8 mouse cellular contexts compared by ENCODE assay signal in genomic region chr4:97418616-97419015, GRCm38 (mm10).
DNase-seq lines count a peak whose midpoint lies in the region; ATAC-seq lines count a peak whose summit lies in the region.

No protein-coding gene starts in this region.

- 0 out of 2 replicates have a peak overlapping the region, but pooled peaks have one; percentile 14 for H3K27ac ChIP-seq in forebrain, embryonic 15.5 days (replicated peaks)
- no peak overlapping the region for H3K27ac ChIP-seq in hindbrain, embryonic 11.5 days (ENCODE audit: low read depth, low read length)
- H3K27ac ChIP-seq in neural tube, embryonic 12.5 days = no peak overlapping the region

- no peak overlapping the region for H3K4me2 ChIP-seq in forebrain, embryonic 15.5 days (replicated peaks)
- no peak overlapping the region for H3K4me2 ChIP-seq in hindbrain, embryonic 11.5 days (replicated peaks; ENCODE audit: low read depth, low read length)
- H3K4me2 ChIP-seq in neural tube, embryonic 12.5 days (replicated peaks) = no peak overlapping the region

- peak; percentile 79 for ATAC-seq in forebrain, embryonic 15.5 days (replicated peaks)
- peak; percentile 82 for ATAC-seq in hindbrain, embryonic 11.5 days (ENCODE audit: low FRiP score)
- peak; percentile 90 for ATAC-seq in neural tube, embryonic 12.5 days (ENCODE audit: low FRiP score, low read depth)
- ATAC-seq in megakaryocyte, adult 5-6 weeks (ENCODE audit: poor library complexity, severe bottlenecking) = no peak

- H3K36me3 ChIP-seq in forebrain, embryonic 15.5 days = no peaks in the 10 kb centered on the region
- no peaks in the 10 kb centered on the region for H3K36me3 ChIP-seq in hindbrain, embryonic 11.5 days (ENCODE audit: control insufficient read depth, insufficient read depth, low read length)
- H3K36me3 ChIP-seq in neural tube, embryonic 12.5 days = no peaks in the 10 kb centered on the region

- peak; percentile 2 for DNase-seq in ZHBTc4 (ENCODE audit: low read depth, low spot score)
- DNase-seq in cerebellum, adult 11 months = peak; percentile 64
- DNase-seq in hindbrain, embryonic 11.5 days (ENCODE audit: low spot score) = peak; percentile 54
- DNase-seq in left cerebral cortex, postnatal 10 days (ENCODE audit: extremely low spot score in 1 of 2, low spot score in 2 of 2) = peak; percentile 27 to 70
- DNase-seq in urinary bladder, postnatal 10 days (ENCODE audit: low spot score) = peak; percentile 42

- no peaks in the 10 kb centered on the region for H3K9me3 ChIP-seq in forebrain, embryonic 15.5 days
- H3K9me3 ChIP-seq in hindbrain, embryonic 11.5 days (ENCODE audit: control insufficient read depth, low read length) = no peaks in the 10 kb centered on the region
- no peaks in the 10 kb centered on the region for H3K9me3 ChIP-seq in neural tube, embryonic 12.5 days

- H3K27me3 ChIP-seq in forebrain, embryonic 15.5 days = no peaks in the 10 kb centered on the region
- H3K27me3 ChIP-seq in hindbrain, embryonic 11.5 days (ENCODE audit: control insufficient read depth, insufficient read depth, low read length) = no peaks in the 10 kb centered on the region
- no peaks in the 10 kb centered on the region for H3K27me3 ChIP-seq in neural tube, embryonic 12.5 days (replicated peaks)

- WGBS in forebrain, embryonic 15.5 days = 5% methylated on average over 5 of the region's 5 CpGs
- 10% methylated on average over 5 of the region's 5 CpGs for WGBS in hindbrain, embryonic 11.5 days
- 7% methylated on average over 5 of the region's 5 CpGs for WGBS in neural tube, embryonic 12.5 days

- no peak overlapping the region for H3K4me3 ChIP-seq in forebrain, embryonic 15.5 days
- no peak overlapping the region for H3K4me3 ChIP-seq in hindbrain, embryonic 11.5 days (ENCODE audit: low read depth, low read length)
- no peak overlapping the region for H3K4me3 ChIP-seq in neural tube, embryonic 12.5 days

- H3K4me1 ChIP-seq in forebrain, embryonic 15.5 days = peaks cover 8% of the 10 kb centered on the region; the same call in 1 of the 2 replicates
- H3K4me1 ChIP-seq in hindbrain, embryonic 11.5 days (replicated peaks; ENCODE audit: control insufficient read depth, insufficient read depth, low read length) = no peaks in the 10 kb centered on the region
- H3K4me1 ChIP-seq in neural tube, embryonic 12.5 days = no peaks in the 10 kb centered on the region

- H3K9ac ChIP-seq in forebrain, embryonic 15.5 days (replicated peaks) = no peak overlapping the region
- H3K9ac ChIP-seq in hindbrain, embryonic 11.5 days (ENCODE audit: low read depth, low read length) = no peak overlapping the region
- no peak overlapping the region for H3K9ac ChIP-seq in neural tube, embryonic 12.5 days

- intact Hi-C loops in left cerebral cortex, postnatal 10 days (cut with DNase I) = no loop called here

Comparison
In these comparisons a context has a peak if more than half of its experiments do, and no peak if none do; other contexts are left out.
1. DNase-seq: peak in every context shown above with its lines; median percentile 64 in cerebellum, adult 11 months; 54 in hindbrain, embryonic 11.5 days; 48 in left cerebral cortex, postnatal 10 days; 42 in urinary bladder, postnatal 10 days; 2 in ZHBTc4.